Mouse (Mus musculus): ENCODE results near the gene Ccl20. TPM values are rescaled to one million over a fixed set of nuclear protein-coding genes. Genes with fewer than 3 reads are reported as not detected.

Ccl20 gene
- polyA plus RNA-seq, 1 experiment from 2014 or later: not detected

DNA sequence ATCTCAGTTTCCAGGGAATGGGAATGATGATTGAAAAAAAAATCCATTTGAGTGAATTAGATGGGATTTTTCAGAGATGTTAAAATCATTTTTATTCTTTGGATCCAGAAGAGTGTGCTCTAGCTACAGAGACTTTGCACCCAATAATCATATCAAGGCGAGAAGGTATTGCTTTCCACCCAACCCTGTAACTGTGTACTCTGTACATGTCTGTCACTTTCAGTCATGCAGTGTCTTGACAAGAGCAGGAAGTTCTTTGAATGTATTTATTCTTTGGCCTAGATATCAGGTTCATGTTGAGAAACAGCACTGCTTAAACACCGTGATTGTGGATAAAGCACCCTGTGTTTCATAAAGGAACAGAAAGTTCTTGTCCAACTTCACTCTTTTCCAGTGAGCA lies 30.0 kb downstream of the Ccl20 start:
- 80% methylated on average over 2 of the region's 2 CpGs for WGBS
- no peak overlapping the region for H3K4me2 ChIP-seq (ENCODE audit: low read depth, low read length)
- no peaks in the 10 kb centered on the region for H3K4me1 ChIP-seq (ENCODE audit: control insufficient read depth, insufficient read depth, low read length)
- no peaks in the 10 kb centered on the region for H3K9me3 ChIP-seq (replicated peaks; ENCODE audit: control insufficient read depth, low read length)
- ATAC-seq (replicated peaks; ENCODE audit: insufficient number of reproducible peaks, low FRiP score, low TSS enrichment, low read depth) (no peak), DNase-seq (ENCODE audit: low spot score) (no peak)
- no peak overlapping the region for H3K27ac ChIP-seq (replicated peaks; ENCODE audit: low read depth, low read length)
- no peak overlapping the region for H3K4me3 ChIP-seq (ENCODE audit: low read depth, low read length)
- H3K27me3 ChIP-seq (ENCODE audit: control insufficient read depth, insufficient read depth, low read length): no peaks in the 10 kb centered on the region
- H3K9ac ChIP-seq (replicated peaks; ENCODE audit: low read length): no peak overlapping the region
- H3K36me3 ChIP-seq (replicated peaks; ENCODE audit: control insufficient read depth, insufficient read depth, low read depth, low read length): no peaks in the 10 kb centered on the region

DNA sequence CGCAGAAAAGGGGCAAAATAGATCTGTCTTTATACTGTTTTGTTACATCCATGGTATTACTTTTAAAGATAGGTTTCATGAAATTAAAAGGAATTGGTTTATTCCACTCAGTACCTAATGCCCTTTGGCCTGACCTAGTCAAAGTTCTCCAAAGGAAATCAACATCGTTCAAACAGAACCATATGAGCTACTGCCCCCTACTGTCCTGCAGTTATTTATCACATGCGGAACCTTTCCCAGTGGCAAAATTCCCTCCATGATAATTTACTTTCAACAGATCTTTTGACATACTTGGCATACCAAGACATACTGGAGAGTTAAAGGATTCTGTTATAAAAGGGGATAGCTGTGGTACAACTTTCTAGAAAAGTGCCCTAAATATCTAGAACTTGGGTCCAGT lies 33.7 kb downstream of the Ccl20 start:
- no peak overlapping the region for H3K4me3 ChIP-seq (ENCODE audit: low read depth, low read length)
- H3K27ac ChIP-seq (replicated peaks; ENCODE audit: low read depth, low read length): no peak overlapping the region
- DNase-seq (ENCODE audit: low spot score) (no peak), ATAC-seq (replicated peaks; ENCODE audit: insufficient number of reproducible peaks, low FRiP score, low TSS enrichment, low read depth) (no peak)
- H3K4me2 ChIP-seq (ENCODE audit: low read depth, low read length): no peak overlapping the region
- H3K9me3 ChIP-seq (replicated peaks; ENCODE audit: control insufficient read depth, low read length): no peaks in the 10 kb centered on the region
- no peaks in the 10 kb centered on the region for H3K27me3 ChIP-seq (ENCODE audit: control insufficient read depth, insufficient read depth, low read length)
- H3K4me1 ChIP-seq (ENCODE audit: control insufficient read depth, insufficient read depth, low read length): no peaks in the 10 kb centered on the region
- no peaks in the 10 kb centered on the region for H3K36me3 ChIP-seq (replicated peaks; ENCODE audit: control insufficient read depth, insufficient read depth, low read depth, low read length)
- 66% methylated on average over 3 of the region's 3 CpGs for WGBS
- no peak overlapping the region for H3K9ac ChIP-seq (replicated peaks; ENCODE audit: low read length)

DNA sequence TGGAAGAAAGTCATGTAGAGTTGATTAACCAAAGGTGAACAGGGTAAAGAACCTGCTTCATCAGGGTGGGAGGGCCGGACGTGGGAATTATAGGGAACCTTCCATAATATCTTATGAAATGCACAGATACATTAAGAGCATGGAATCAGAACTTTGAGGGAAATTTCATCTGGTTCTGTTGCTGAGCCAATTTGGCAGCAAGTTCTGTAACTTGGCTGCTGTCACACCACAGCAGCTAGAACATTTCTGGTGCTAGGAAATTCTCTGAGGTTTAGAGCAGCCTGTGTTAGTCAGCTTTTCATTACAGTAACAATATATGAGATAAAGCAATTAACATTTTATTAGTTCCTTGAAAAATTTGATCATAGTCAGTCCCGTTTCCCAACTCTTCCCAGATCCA lies 36.4 kb downstream of the Ccl20 start:
- WGBS: 91% methylated on average over 3 of the region's 3 CpGs
- H3K36me3 ChIP-seq (replicated peaks; ENCODE audit: control insufficient read depth, insufficient read depth, low read depth, low read length): no peaks in the 10 kb centered on the region
- no peaks in the 10 kb centered on the region for H3K27me3 ChIP-seq (ENCODE audit: control insufficient read depth, insufficient read depth, low read length)
- no peaks in the 10 kb centered on the region for H3K4me1 ChIP-seq (ENCODE audit: control insufficient read depth, insufficient read depth, low read length)
- H3K9ac ChIP-seq (replicated peaks; ENCODE audit: low read length): no peak overlapping the region
- H3K27ac ChIP-seq (replicated peaks; ENCODE audit: low read depth, low read length): no peak overlapping the region
- DNase-seq (ENCODE audit: low spot score) (no peak), ATAC-seq (replicated peaks; ENCODE audit: insufficient number of reproducible peaks, low FRiP score, low TSS enrichment, low read depth) (no peak)
- no peak overlapping the region for H3K4me3 ChIP-seq (ENCODE audit: low read depth, low read length)
- no peaks in the 10 kb centered on the region for H3K9me3 ChIP-seq (replicated peaks; ENCODE audit: control insufficient read depth, low read length)
- no peak overlapping the region for H3K4me2 ChIP-seq (ENCODE audit: low read depth, low read length)

DNA sequence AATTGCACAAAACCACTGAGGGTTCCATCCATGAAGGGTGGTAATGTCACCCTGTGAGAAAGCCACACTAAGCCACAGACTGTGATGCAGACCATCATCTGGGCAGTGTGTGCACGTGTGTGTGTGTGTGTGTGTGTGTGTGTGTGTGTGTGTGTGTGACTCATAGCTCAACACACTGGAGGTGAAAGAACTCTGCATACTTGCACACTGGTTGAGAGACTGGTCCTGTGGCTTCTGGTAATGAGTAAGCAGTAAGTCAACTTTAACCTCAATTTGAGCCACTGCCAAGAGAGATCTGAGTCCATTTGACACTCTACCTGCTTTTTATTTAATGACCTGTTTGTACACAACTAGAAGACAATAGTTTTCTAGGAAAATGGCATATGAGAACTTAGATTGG lies 40.3 kb downstream of the Ccl20 start:
- no peak overlapping the region for H3K4me3 ChIP-seq (ENCODE audit: low read depth, low read length)
- no peak overlapping the region for H3K27ac ChIP-seq (replicated peaks; ENCODE audit: low read depth, low read length)
- no peak overlapping the region for H3K9ac ChIP-seq (replicated peaks; ENCODE audit: low read length)
- no peak for ATAC-seq (replicated peaks; ENCODE audit: insufficient number of reproducible peaks, low FRiP score, low TSS enrichment, low read depth)
- H3K9me3 ChIP-seq (replicated peaks; ENCODE audit: control insufficient read depth, low read length): no peaks in the 10 kb centered on the region
- H3K36me3 ChIP-seq (replicated peaks; ENCODE audit: control insufficient read depth, insufficient read depth, low read depth, low read length): no peaks in the 10 kb centered on the region
- no peak for DNase-seq (ENCODE audit: low spot score)
- H3K4me2 ChIP-seq (ENCODE audit: low read depth, low read length): no peak overlapping the region
- H3K4me1 ChIP-seq (ENCODE audit: control insufficient read depth, insufficient read depth, low read length): no peaks in the 10 kb centered on the region
- 64% methylated on average over 1 of the region's 1 CpGs for WGBS
- H3K27me3 ChIP-seq (ENCODE audit: control insufficient read depth, insufficient read depth, low read length): no peaks in the 10 kb centered on the region

DNA sequence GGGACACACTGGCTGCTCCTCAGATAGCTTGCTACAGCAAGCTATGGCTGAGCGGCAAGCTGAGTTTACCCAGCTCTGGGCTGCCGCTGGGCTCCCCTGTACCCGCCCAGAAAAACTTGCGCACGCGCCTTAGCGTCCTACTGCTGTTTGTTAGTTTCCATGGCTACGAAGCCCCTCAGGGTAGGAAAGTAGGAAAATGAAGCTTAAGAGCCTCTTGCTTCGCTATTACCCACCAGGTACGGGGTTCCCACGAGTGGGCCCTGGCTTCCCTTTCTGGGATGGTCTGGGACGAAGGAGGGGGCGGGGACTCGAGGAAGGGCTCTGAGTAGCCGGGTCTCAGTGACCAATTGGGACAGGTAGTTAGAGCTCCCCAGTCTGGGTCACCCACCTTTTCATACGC lies 43.0 kb downstream of the Ccl20 start, which contains the start of gene Daw1:
Gene Daw1, plus strand, starts transcription at position 150 of the 400 bp plus-strand sequence.
- Histone ChIP-seq H3K27me3 (ENCODE audit: control insufficient read depth, insufficient read depth, low read length) (no peaks in the 10 kb centered on the region), H3K27ac (replicated peaks; ENCODE audit: low read depth, low read length) (no peak within 1 kb of the TSS), H3K4me2 (ENCODE audit: low read depth, low read length) (peak within 1 kb of the TSS; percentile 53), H3K9ac (replicated peaks; ENCODE audit: low read length) (peak within 1 kb of the TSS; percentile 55), H3K9me3 (replicated peaks; ENCODE audit: control insufficient read depth, low read length) (no peaks in the 10 kb centered on the region), H3K36me3 (replicated peaks; ENCODE audit: control insufficient read depth, insufficient read depth, low read depth, low read length) (no peaks in the 10 kb centered on the region), H3K4me3 (ENCODE audit: low read depth, low read length) (peak within 1 kb of the TSS; percentile 44), H3K4me1 (ENCODE audit: control insufficient read depth, insufficient read depth, low read length) (no peaks in the 10 kb centered on the region)
- DNase-seq (ENCODE audit: low spot score) (peak; percentile 94), ATAC-seq (replicated peaks; ENCODE audit: insufficient number of reproducible peaks, low FRiP score, low TSS enrichment, low read depth) (peak; percentile 96)
- WGBS: 1% methylated on average over 16 of the region's 16 CpGs

DNA sequence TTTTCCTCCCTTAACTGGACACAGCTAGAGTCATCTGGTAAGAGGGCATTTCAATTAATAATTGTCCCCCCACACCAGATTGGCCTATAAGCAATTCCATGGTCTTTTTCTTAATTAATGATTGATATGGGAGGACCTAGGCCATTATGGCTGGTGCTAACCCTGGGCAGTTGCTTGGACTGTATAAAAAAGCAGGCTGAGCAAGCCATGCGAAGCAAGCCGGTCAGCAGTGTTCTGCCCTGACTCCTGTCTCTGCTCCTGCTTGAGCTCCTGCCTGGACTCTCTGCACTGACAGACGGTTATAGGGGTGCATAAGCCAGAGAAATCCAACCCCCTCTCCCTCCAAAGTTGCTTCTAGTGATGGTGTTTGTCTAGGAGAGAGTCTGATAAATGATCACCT lies 45.1 kb downstream of the Ccl20 start:
- Histone ChIP-seq H3K9me3 (replicated peaks; ENCODE audit: control insufficient read depth, low read length) (no peaks in the 10 kb centered on the region), H3K4me3 (ENCODE audit: low read depth, low read length) (no peak overlapping the region), H3K4me2 (ENCODE audit: low read depth, low read length) (no peak overlapping the region), H3K9ac (replicated peaks; ENCODE audit: low read length) (no peak overlapping the region), H3K36me3 (replicated peaks; ENCODE audit: control insufficient read depth, insufficient read depth, low read depth, low read length) (no peaks in the 10 kb centered on the region), H3K27ac (replicated peaks; ENCODE audit: low read depth, low read length) (no peak overlapping the region), H3K4me1 (ENCODE audit: control insufficient read depth, insufficient read depth, low read length) (no peaks in the 10 kb centered on the region), H3K27me3 (ENCODE audit: control insufficient read depth, insufficient read depth, low read length) (no peaks in the 10 kb centered on the region)
- DNase-seq (ENCODE audit: low spot score) (no peak), ATAC-seq (replicated peaks; ENCODE audit: insufficient number of reproducible peaks, low FRiP score, low TSS enrichment, low read depth) (no peak)
- 80% methylated on average over 3 of the region's 3 CpGs for WGBS

DNA sequence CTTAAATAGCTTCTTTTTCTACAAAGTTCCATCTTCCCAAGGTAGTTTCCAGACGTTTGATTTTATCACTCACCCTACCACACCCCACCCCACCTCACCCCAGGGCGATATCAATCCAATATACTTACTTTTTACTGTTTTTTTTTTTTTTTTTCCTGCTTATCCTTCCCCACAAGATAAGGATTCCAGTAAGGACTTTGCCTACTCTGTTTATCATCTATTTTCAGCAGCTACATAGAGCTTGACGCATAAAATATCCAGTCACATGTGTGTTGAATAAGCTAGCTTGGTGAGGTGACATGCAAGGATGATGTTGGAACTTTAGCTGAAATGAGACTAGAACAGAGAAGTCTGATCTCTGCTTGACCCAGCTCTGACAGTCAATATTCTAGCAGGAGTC lies 47.5 kb downstream of the Ccl20 start:
- H3K9me3 ChIP-seq (replicated peaks; ENCODE audit: control insufficient read depth, low read length): no peaks in the 10 kb centered on the region
- no peak overlapping the region for H3K27ac ChIP-seq (replicated peaks; ENCODE audit: low read depth, low read length)
- DNase-seq (ENCODE audit: low spot score) (no peak), ATAC-seq (replicated peaks; ENCODE audit: insufficient number of reproducible peaks, low FRiP score, low TSS enrichment, low read depth) (no peak)
- 77% methylated on average over 3 of the region's 3 CpGs for WGBS
- no peak overlapping the region for H3K4me3 ChIP-seq (ENCODE audit: low read depth, low read length)
- H3K36me3 ChIP-seq (replicated peaks; ENCODE audit: control insufficient read depth, insufficient read depth, low read depth, low read length): no peaks in the 10 kb centered on the region
- H3K4me2 ChIP-seq (ENCODE audit: low read depth, low read length): no peak overlapping the region
- H3K27me3 ChIP-seq (ENCODE audit: control insufficient read depth, insufficient read depth, low read length): no peaks in the 10 kb centered on the region
- H3K4me1 ChIP-seq (ENCODE audit: control insufficient read depth, insufficient read depth, low read length): no peaks in the 10 kb centered on the region
- H3K9ac ChIP-seq (replicated peaks; ENCODE audit: low read length): no peak overlapping the region
